Mouse (Mus musculus) megakaryocyte, embryonic 14.5 days (primary cell): ENCODE data around the gene Slc6a20a. TPM values are rescaled to one million over a fixed set of nuclear protein-coding genes. Genes with fewer than 3 reads are reported as not detected.
"Not testable (repeated sequence)": the region's sequence is repeated elsewhere in the genome, so short reads cannot be mapped to it uniquely, and the experiment has no call there.

ENCODE experiments used
- H3K27me3 ChIP-seq: replicated peaks from 2 replicates; pipeline ENCODE3; 2012; ENCODE audit warnings: inconsistent platforms
- H3K36me3 ChIP-seq: replicated peaks from 2 replicates; pipeline ENCODE3; 2012; ENCODE audit warnings: low read length, inconsistent platforms, mixed read lengths
- H3K4me1 ChIP-seq: 2 replicates; pipeline ENCODE4 v1.6.1; 2012; ENCODE audit warnings: inconsistent platforms
- H3K4me3 ChIP-seq: replicated peaks from 2 replicates; pipeline ENCODE3; 2012; ENCODE audit warnings: moderate library complexity, mild to moderate bottlenecking, inconsistent platforms
- H3K9me3 ChIP-seq: 2 replicates; pipeline ENCODE4 v1.6.1; 2012; ENCODE audit warnings: inconsistent platforms
- FLI1 ChIP-seq: IDR thresholded peaks from 2 replicates; pipeline ENCODE4 v1.6.1; 2012; ENCODE audit warnings: low read length, inconsistent platforms, mixed read lengths
- GATA1 ChIP-seq: IDR thresholded peaks from 3 replicates; pipeline ENCODE4 v1.6.1; 2012; ENCODE audit warnings: mixed read lengths, low read length, inconsistent platforms, borderline replicate concordance
- polyA plus RNA-seq: library from polyadenylated mRNA; stranded (reverse); fragments of >175 nt; gene quantifications from 2 replicates; pipeline ENCODE4 v1.2.3, GENCODE M21; 2012; ENCODE audit warnings: low replicate concordance; ENCODE audit not compliant: insufficient read depth

Gene Slc6a20a
- polyA plus RNA-seq, 1 experiment: 0.06 TPM

- H3K9me3 ChIP-seq: no peaks in the 10 kb centered on the region
- H3K4me1 ChIP-seq: peaks cover 17% of the 10 kb centered on the region
- peaks cover 27% of the 10 kb centered on the region for H3K27me3 ChIP-seq
- no peaks in the 10 kb centered on the region for H3K36me3 ChIP-seq
- TF ChIP-seq FLI1 (no peak), GATA1 (no peak)
- no peak overlapping the region for H3K4me3 ChIP-seq
Observed at GRCm38 (mm10) chr9:123686206-123686605, 7.5 kb upstream of the Slc6a20a start.

GRCm38 (mm10) chr9:123683704-123684103, 5.0 kb upstream of the Slc6a20a start:
- Histone ChIP-seq H3K36me3 (no peaks in the 10 kb centered on the region), H3K27me3 (peaks cover 51% of the 10 kb centered on the region), H3K4me1 (peaks cover 18% of the 10 kb centered on the region), H3K9me3 (no peaks in the 10 kb centered on the region), H3K4me3 (no peak overlapping the region)
- TF ChIP-seq FLI1 (no peak), GATA1 (no peak)

GRCm38 (mm10) chr9:123679198-123679597, 513 bp upstream of the Slc6a20a start:
- Histone ChIP-seq H3K27me3 (peaks cover 88% of the 10 kb centered on the region), H3K9me3 (no peaks in the 10 kb centered on the region), H3K4me1 (peaks cover 12% of the 10 kb centered on the region), H3K36me3 (no peaks in the 10 kb centered on the region), H3K4me3 (no peak overlapping the region)
- TF ChIP-seq GATA1: no peak
- no peak for TF ChIP-seq FLI1

- H3K4me3 ChIP-seq: no peak overlapping the region
- H3K4me1 ChIP-seq: 0 out of 2 replicates have a peak, but pooled peaks cover 3% of the 10 kb centered on the region
- TF ChIP-seq GATA1 (no peak), FLI1 (no peak)
- H3K27me3 ChIP-seq: peaks cover 31% of the 10 kb centered on the region
- H3K9me3 ChIP-seq: peaks cover 8% of the 10 kb centered on the region; the same call in 1 of the 2 replicates
- no peaks in the 10 kb centered on the region for H3K36me3 ChIP-seq
Observed at GRCm38 (mm10) chr9:123665645-123666044, 13.0 kb downstream of the Slc6a20a start.

GRCm38 (mm10) chr9:123659986-123660676, 18.6 kb downstream of the Slc6a20a start:
- Histone ChIP-seq H3K4me1 (peaks cover 30% of the 10 kb centered on the region), H3K27me3 (peaks cover 47% of the 10 kb centered on the region)
- H3K4me3 ChIP-seq, H3K9me3 ChIP-seq, H3K36me3 ChIP-seq: not testable (repeated sequence)

GRCm38 (mm10) chr9:123658981-123659380, 19.7 kb downstream of the Slc6a20a start:
- peaks cover 30% of the 10 kb centered on the region for H3K4me1 ChIP-seq
- H3K36me3 ChIP-seq: no peaks in the 10 kb centered on the region
- no peak overlapping the region for H3K4me3 ChIP-seq
- TF ChIP-seq GATA1 (no peak), FLI1 (no peak)
- H3K9me3 ChIP-seq: no peaks in the 10 kb centered on the region
- peaks cover 47% of the 10 kb centered on the region for H3K27me3 ChIP-seq

- H3K4me3 ChIP-seq: no peak overlapping the region
- H3K27me3 ChIP-seq: peaks cover 34% of the 10 kb centered on the region
- no peaks in the 10 kb centered on the region for H3K36me3 ChIP-seq
- no peak for TF ChIP-seq FLI1
- TF ChIP-seq GATA1: no peak
- no peaks in the 10 kb centered on the region for H3K9me3 ChIP-seq
- H3K4me1 ChIP-seq: peaks cover 29% of the 10 kb centered on the region
Observed at GRCm38 (mm10) chr9:123657457-123657856, 21.2 kb downstream of the Slc6a20a start.

GRCm38 (mm10) chr9:123651369-123651768, 27.3 kb downstream of the Slc6a20a start:
- peaks cover 10% of the 10 kb centered on the region for H3K27me3 ChIP-seq
- no peak for TF ChIP-seq FLI1
- no peak for TF ChIP-seq GATA1
- peaks cover 4% of the 10 kb centered on the region for H3K4me1 ChIP-seq
- no peaks in the 10 kb centered on the region for H3K36me3 ChIP-seq
- H3K4me3 ChIP-seq: no peak overlapping the region
- H3K9me3 ChIP-seq: no peaks in the 10 kb centered on the region

GRCm38 (mm10) chr9:123649785-123650511, 28.7 kb downstream of the Slc6a20a start:
- TF ChIP-seq GATA1: no peak
- TF ChIP-seq FLI1: no peak

GRCm38 (mm10) chr9:123640106-123640505, 38.6 kb downstream of the Slc6a20a start:
- Histone ChIP-seq H3K4me1 (peaks cover 10% of the 10 kb centered on the region), H3K27me3 (peaks cover 10% of the 10 kb centered on the region), H3K4me3 (no peak overlapping the region), H3K9me3 (peaks cover 4% of the 10 kb centered on the region; the same call in 1 of the 2 replicates), H3K36me3 (no peaks in the 10 kb centered on the region)
- TF ChIP-seq GATA1 (no peak), FLI1 (no peak)

More at GRCm38 (mm10) chr9:123649785-123650511, 28.7 kb downstream of the Slc6a20a start:
- Histone ChIP-seq H3K36me3 (no peaks in the 10 kb centered on the region), H3K4me3 (no peak overlapping the region), H3K4me1 (no peaks in the 10 kb centered on the region), H3K9me3 (no peaks in the 10 kb centered on the region), H3K27me3 (peaks cover 4% of the 10 kb centered on the region)
